11 mouse cellular contexts compared by ENCODE assay signal in the genomic region with DNA sequence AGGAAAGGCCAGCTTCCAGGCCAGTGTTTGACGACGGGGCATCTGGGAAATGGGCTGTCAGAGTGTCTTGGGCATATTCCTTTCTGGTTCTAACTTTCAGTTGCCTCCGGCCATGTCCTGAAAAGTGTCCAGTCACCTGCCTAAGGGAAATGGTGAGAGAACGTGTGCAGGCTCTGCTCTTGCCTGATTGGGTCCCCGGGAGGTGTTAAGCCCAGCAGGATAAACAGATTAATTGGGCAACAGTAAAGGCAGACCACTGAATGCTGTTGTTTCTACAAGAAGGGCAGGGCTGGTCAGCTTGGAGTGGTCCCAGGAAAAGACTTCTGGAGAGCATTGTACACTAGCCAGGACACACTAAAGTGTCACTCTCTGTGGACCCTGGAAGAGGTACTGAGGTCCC. TPM values are rescaled to one million over a fixed set of nuclear protein-coding genes. Genes with fewer than 3 reads are reported as not detected.
DNase-seq lines count a peak whose midpoint lies in the region; ATAC-seq and TF ChIP-seq lines count a peak whose summit lies in the region.
"Had no signal": no experiment of that assay in that cellular context is flagged by ENCODE, and none has a peak within 500 bp of the region (broad histone marks: within the 10 kb centered on the region; RNA-seq: fewer than 3 reads in every experiment).

No protein-coding gene starts in this region.

- no peaks in the 10 kb centered on the region for H3K36me3 ChIP-seq in hindbrain, embryonic 15.5 days
- no peaks in the 10 kb centered on the region for H3K36me3 ChIP-seq in hindbrain, embryonic 14.5 days (replicated peaks; ENCODE audit: control insufficient read depth, insufficient read depth)
- H3K36me3 ChIP-seq in liver, postnatal 0 days (replicated peaks; ENCODE audit: insufficient read depth, low read length), result no peaks in the 10 kb centered on the region
- no peaks in the 10 kb centered on the region for H3K36me3 ChIP-seq in liver, embryonic 12.5 days
- H3K36me3 ChIP-seq in intestine, embryonic 15.5 days, result no peaks in the 10 kb centered on the region
- no peaks in the 10 kb centered on the region for H3K36me3 ChIP-seq in stomach, embryonic 14.5 days (ENCODE audit: control insufficient read depth, insufficient read depth, low read length)
- H3K36me3 ChIP-seq in forebrain, embryonic 13.5 days (ENCODE audit: poor library complexity, severe bottlenecking), result no peaks in the 10 kb centered on the region
- H3K36me3 ChIP-seq: liver, embryonic 13.5 days had no signal

- TF ChIP-seq CTCF in liver, postnatal 0 days (IDR thresholded peaks at IDR 0.05; ENCODE audit: low read depth), result no peak

- no peak overlapping the region for H3K4me3 ChIP-seq in hindbrain, embryonic 15.5 days
- no peak overlapping the region for H3K4me3 ChIP-seq in hindbrain, embryonic 14.5 days (replicated peaks; ENCODE audit: low read length)
- no peak overlapping the region for H3K4me3 ChIP-seq in liver, postnatal 0 days (ENCODE audit: low read depth, low read length)
- H3K4me3 ChIP-seq in liver, embryonic 12.5 days, result no peak overlapping the region
- no peak overlapping the region for H3K4me3 ChIP-seq in intestine, embryonic 15.5 days (replicated peaks)
- H3K4me3 ChIP-seq in stomach, embryonic 14.5 days (ENCODE audit: low read depth, low read length), result no peak overlapping the region
- no peak overlapping the region for H3K4me3 ChIP-seq in forebrain, embryonic 13.5 days
- H3K4me3 ChIP-seq: liver, embryonic 13.5 days had no signal

- no peaks in the 10 kb centered on the region for H3K9me3 ChIP-seq in hindbrain, embryonic 15.5 days
- H3K9me3 ChIP-seq in hindbrain, embryonic 14.5 days (ENCODE audit: control insufficient read depth, low read length), result no peaks in the 10 kb centered on the region
- H3K9me3 ChIP-seq in liver, postnatal 0 days (ENCODE audit: low read length), result no peaks in the 10 kb centered on the region
- H3K9me3 ChIP-seq in liver, embryonic 12.5 days (replicated peaks), result no peaks in the 10 kb centered on the region
- no peaks in the 10 kb centered on the region for H3K9me3 ChIP-seq in intestine, embryonic 15.5 days
- no peaks in the 10 kb centered on the region for H3K9me3 ChIP-seq in stomach, embryonic 14.5 days (ENCODE audit: control insufficient read depth, low read depth, low read length)
- no peaks in the 10 kb centered on the region for H3K9me3 ChIP-seq in forebrain, embryonic 13.5 days (replicated peaks)
- H3K9me3 ChIP-seq: liver, embryonic 13.5 days had no signal

- DNase-seq in hindbrain, embryonic 14.5 days (ENCODE audit: low spot score), result no peak
- no peak for DNase-seq in liver, postnatal 0 days
- DNase-seq: cerebellum, adult 9-11 months; liver, embryonic 13.5 days; right cerebral cortex, postnatal 14 days had no signal

- no peaks in the 10 kb centered on the region for H3K27me3 ChIP-seq in hindbrain, embryonic 15.5 days
- no peaks in the 10 kb centered on the region for H3K27me3 ChIP-seq in hindbrain, embryonic 14.5 days (ENCODE audit: control insufficient read depth, insufficient read depth, low read length)
- no peaks in the 10 kb centered on the region for H3K27me3 ChIP-seq in liver, postnatal 0 days (ENCODE audit: insufficient read depth, low read length)
- H3K27me3 ChIP-seq in liver, embryonic 12.5 days (replicated peaks), result no peaks in the 10 kb centered on the region
- H3K27me3 ChIP-seq in intestine, embryonic 15.5 days (replicated peaks), result no peaks in the 10 kb centered on the region
- no peaks in the 10 kb centered on the region for H3K27me3 ChIP-seq in stomach, embryonic 14.5 days (ENCODE audit: control insufficient read depth, insufficient read depth, low read length)
- no peaks in the 10 kb centered on the region for H3K27me3 ChIP-seq in forebrain, embryonic 13.5 days
- H3K27me3 ChIP-seq: liver, embryonic 13.5 days had no signal

- peaks cover 10% of the 10 kb centered on the region for H3K4me1 ChIP-seq in hindbrain, embryonic 15.5 days (replicated peaks)
- H3K4me1 ChIP-seq in hindbrain, embryonic 14.5 days (replicated peaks; ENCODE audit: control insufficient read depth, insufficient read depth, low read length), result peaks cover 5% of the 10 kb centered on the region
- no peaks in the 10 kb centered on the region; the same call in 1 of the 2 replicates for H3K4me1 ChIP-seq in liver, postnatal 0 days (ENCODE audit: insufficient read depth)
- H3K4me1 ChIP-seq in liver, embryonic 12.5 days, result peaks cover 10% of the 10 kb centered on the region; the same call in 1 of the 2 replicates
- H3K4me1 ChIP-seq in intestine, embryonic 15.5 days (replicated peaks), result peaks cover 43% of the 10 kb centered on the region
- peaks cover 29% of the 10 kb centered on the region for H3K4me1 ChIP-seq in stomach, embryonic 14.5 days (ENCODE audit: control insufficient read depth, insufficient read depth, low read length)
- H3K4me1 ChIP-seq in forebrain, embryonic 13.5 days, result no peaks in the 10 kb centered on the region

- no peak overlapping the region for H3K4me2 ChIP-seq in hindbrain, embryonic 15.5 days
- H3K4me2 ChIP-seq in hindbrain, embryonic 14.5 days (replicated peaks), result no peak overlapping the region
- H3K4me2 ChIP-seq in liver, postnatal 0 days (ENCODE audit: low read depth, low read length), result no peak overlapping the region
- H3K4me2 ChIP-seq in liver, embryonic 12.5 days, result no peak overlapping the region
- no peak overlapping the region; the same call in 1 of the 2 replicates for H3K4me2 ChIP-seq in intestine, embryonic 15.5 days (replicated peaks)
- H3K4me2 ChIP-seq in stomach, embryonic 14.5 days (replicated peaks; ENCODE audit: low read depth, low read length), result no peak overlapping the region
- H3K4me2 ChIP-seq in forebrain, embryonic 13.5 days, result no peak overlapping the region
- H3K4me2 ChIP-seq: liver, embryonic 13.5 days had no signal

- no peak for ATAC-seq in hindbrain, embryonic 15.5 days (ENCODE audit: low FRiP score, low read depth)
- ATAC-seq in hindbrain, embryonic 14.5 days (ENCODE audit: low FRiP score), result no peak
- ATAC-seq in liver, postnatal 0 days, result no peak
- ATAC-seq in liver, embryonic 12.5 days, result no peak
- ATAC-seq in intestine, embryonic 15.5 days, result no peak
- no peak for ATAC-seq in stomach, embryonic 14.5 days (ENCODE audit: insufficient number of reproducible peaks, insufficient read depth, low FRiP score, low read depth)
- no peak for ATAC-seq in forebrain, embryonic 13.5 days

- H3K27ac ChIP-seq in hindbrain, embryonic 15.5 days (replicated peaks), result 0 out of 2 replicates have a peak overlapping the region, but pooled peaks have one; percentile 42
- H3K27ac ChIP-seq in hindbrain, embryonic 14.5 days, result no peak overlapping the region
- H3K27ac ChIP-seq in liver, postnatal 0 days (ENCODE audit: low read depth), result peak overlapping the region; percentile 48; the same call in 1 of the 2 replicates
- H3K27ac ChIP-seq in liver, embryonic 12.5 days, result no peak overlapping the region
- peak overlapping the region; percentile 66 for H3K27ac ChIP-seq in intestine, embryonic 15.5 days
- peak overlapping the region; percentile 75 for H3K27ac ChIP-seq in stomach, embryonic 14.5 days (ENCODE audit: low read length)
- H3K27ac ChIP-seq in forebrain, embryonic 13.5 days, result no peak overlapping the region
- H3K27ac ChIP-seq: liver, embryonic 13.5 days had no signal

- WGBS in hindbrain, embryonic 15.5 days, result 78% methylated on average over 5 of the region's 5 CpGs
- WGBS in hindbrain, embryonic 14.5 days, result 78% methylated on average over 5 of the region's 5 CpGs
- WGBS in liver, postnatal 0 days (ENCODE audit: insufficient replicate concordance), result 59% methylated on average over 5 of the region's 5 CpGs
- WGBS in liver, embryonic 12.5 days (ENCODE audit: insufficient replicate concordance), result 50% methylated on average over 5 of the region's 5 CpGs
- 58% methylated on average over 5 of the region's 5 CpGs for WGBS in intestine, embryonic 15.5 days
- 73% methylated on average over 5 of the region's 5 CpGs for WGBS in stomach, embryonic 14.5 days
- 67% methylated on average over 5 of the region's 5 CpGs for WGBS in forebrain, embryonic 13.5 days

- TF ChIP-seq EP300 in liver, postnatal 0 days (IDR thresholded peaks at IDR 0.05; ENCODE audit: low read depth), result no peak

- H3K9ac ChIP-seq in hindbrain, embryonic 15.5 days, result no peak overlapping the region
- H3K9ac ChIP-seq in hindbrain, embryonic 14.5 days, result no peak overlapping the region
- H3K9ac ChIP-seq in liver, postnatal 0 days (replicated peaks), result no peak overlapping the region
- H3K9ac ChIP-seq in liver, embryonic 12.5 days, result no peak overlapping the region
- no peak overlapping the region for H3K9ac ChIP-seq in intestine, embryonic 15.5 days
- H3K9ac ChIP-seq in stomach, embryonic 14.5 days (replicated peaks; ENCODE audit: low read depth, low read length), result no peak overlapping the region
- no peak overlapping the region for H3K9ac ChIP-seq in forebrain, embryonic 13.5 days
- H3K9ac ChIP-seq: liver, embryonic 13.5 days had no signal

RNA-seq across cellular contexts. Expression of a gene that starts 9.5 kb away (rescaled TPM):
- 8.0 and 10.4 TPM in 2 replicates for polyA plus RNA-seq in hindbrain, embryonic 15.5 days (2015; fragmentation: Nextera tagmentation; extraction: Ambion mirVana)
- 9.1 and 10.0 TPM in 2 replicates for polyA plus RNA-seq in hindbrain, embryonic 14.5 days (2014; fragmentation: Nextera tagmentation; extraction: Ambion mirVana)
- 1.1 and 1.2 TPM in 2 replicates for polyA plus RNA-seq in liver, postnatal 0 days (2015; fragmentation: Nextera tagmentation; extraction: Ambion mirVana)
- polyA plus RNA-seq in liver, embryonic 12.5 days (2016; fragmentation: Nextera tagmentation; extraction: Ambion mirVana), result 0.77 and 1.3 TPM in 2 replicates
- 2.0 and 2.2 TPM in 2 replicates for polyA plus RNA-seq in intestine, embryonic 15.5 days (2015; fragmentation: Nextera tagmentation; extraction: Ambion mirVana)
- 2.1 and 3.2 TPM in 2 replicates for polyA plus RNA-seq in stomach, embryonic 14.5 days (2014; fragmentation: Nextera tagmentation; extraction: Ambion mirVana)
- polyA plus RNA-seq in forebrain, embryonic 13.5 days (2015; fragmentation: Nextera tagmentation; extraction: Ambion mirVana), result 5.7 and 7.6 TPM in 2 replicates

RNA-seq across cellular contexts. Expression of a gene that starts 16.7 kb away (rescaled TPM):
- polyA plus RNA-seq in hindbrain, embryonic 15.5 days (2015; fragmentation: Nextera tagmentation; extraction: Ambion mirVana), result 0.22 and 0.35 TPM in 2 replicates
- polyA plus RNA-seq in hindbrain, embryonic 14.5 days (2014; fragmentation: Nextera tagmentation; extraction: Ambion mirVana), result 0.32 TPM in 1 of 2 replicates, not detected in the other
- polyA plus RNA-seq in liver, postnatal 0 days (2015; fragmentation: Nextera tagmentation; extraction: Ambion mirVana), result 0.49 TPM in 1 of 2 replicates, not detected in the other
- polyA plus RNA-seq in liver, embryonic 12.5 days (2016; fragmentation: Nextera tagmentation; extraction: Ambion mirVana), result 0.14 and 0.90 TPM in 2 replicates
- polyA plus RNA-seq in intestine, embryonic 15.5 days (2015; fragmentation: Nextera tagmentation; extraction: Ambion mirVana), result 0.15 and 0.24 TPM in 2 replicates
- polyA plus RNA-seq in stomach, embryonic 14.5 days (2014; fragmentation: Nextera tagmentation; extraction: Ambion mirVana), result not detected in 2 replicates
- not detected in 2 replicates for polyA plus RNA-seq in forebrain, embryonic 13.5 days (2015; fragmentation: Nextera tagmentation; extraction: Ambion mirVana)
- polyA plus RNA-seq: urinary bladder, adult 2 months had no signal

RNA-seq across cellular contexts. Expression of a gene that starts 53.6 kb away (rescaled TPM):
- 7.7 and 9.6 TPM in 2 replicates for polyA plus RNA-seq in hindbrain, embryonic 15.5 days (2015; fragmentation: Nextera tagmentation; extraction: Ambion mirVana)
- 7.9 and 9.4 TPM in 2 replicates for polyA plus RNA-seq in hindbrain, embryonic 14.5 days (2014; fragmentation: Nextera tagmentation; extraction: Ambion mirVana)
- not detected in 2 replicates for polyA plus RNA-seq in liver, postnatal 0 days (2015; fragmentation: Nextera tagmentation; extraction: Ambion mirVana)
- 0.08 TPM in 1 of 2 replicates, not detected in the other for polyA plus RNA-seq in liver, embryonic 12.5 days (2016; fragmentation: Nextera tagmentation; extraction: Ambion mirVana)
- polyA plus RNA-seq in intestine, embryonic 15.5 days (2015; fragmentation: Nextera tagmentation; extraction: Ambion mirVana), result 0.21 and 0.26 TPM in 2 replicates
- polyA plus RNA-seq in stomach, embryonic 14.5 days (2014; fragmentation: Nextera tagmentation; extraction: Ambion mirVana), result not detected in 2 replicates
- polyA plus RNA-seq in forebrain, embryonic 13.5 days (2015; fragmentation: Nextera tagmentation; extraction: Ambion mirVana), result 0.76 and 1.7 TPM in 2 replicates

Comparison
In these comparisons a context has a peak if more than half of its experiments do, and no peak if none do; other contexts are left out.
1. H3K27ac ChIP-seq: peak in hindbrain, embryonic 15.5 days (single experiment), liver, postnatal 0 days (single experiment), intestine, embryonic 15.5 days (single experiment) and stomach, embryonic 14.5 days (single experiment); none in hindbrain, embryonic 14.5 days (single experiment), liver, embryonic 12.5 days (single experiment) and forebrain, embryonic 13.5 days (single experiment).